15 mouse cellular contexts compared by ENCODE assay signal in genomic region chr7:105487104-105487876, GRCm38 (mm10). TPM values are rescaled to one million over a fixed set of nuclear protein-coding genes. Genes with fewer than 3 reads are reported as not detected.
DNase-seq lines count a peak whose midpoint lies in the region; ATAC-seq lines count a peak whose summit lies in the region.
"Had no signal": no experiment of that assay in that cellular context is flagged by ENCODE, and none has a peak within 500 bp of the region (broad histone marks: within the 10 kb centered on the region; RNA-seq: fewer than 3 reads in every experiment).

No protein-coding gene starts in this region.

- no peak overlapping the region for H3K9ac ChIP-seq in heart, embryonic 13.5 days
- H3K9ac ChIP-seq in hindbrain, embryonic 14.5 days = no peak overlapping the region
- H3K9ac ChIP-seq: liver, embryonic 13.5 days; midbrain, embryonic 15.5 days; neural tube, embryonic 13.5 days had no signal

- no peaks in the 10 kb centered on the region for H3K27me3 ChIP-seq in heart, embryonic 13.5 days (replicated peaks)
- H3K27me3 ChIP-seq in hindbrain, embryonic 14.5 days (ENCODE audit: control insufficient read depth, insufficient read depth, low read length) = no peaks in the 10 kb centered on the region
- H3K27me3 ChIP-seq: midbrain, embryonic 15.5 days; neural tube, embryonic 13.5 days had no signal

- no peaks in the 10 kb centered on the region for H3K36me3 ChIP-seq in heart, embryonic 13.5 days
- no peaks in the 10 kb centered on the region for H3K36me3 ChIP-seq in hindbrain, embryonic 14.5 days (replicated peaks; ENCODE audit: control insufficient read depth, insufficient read depth)
- H3K36me3 ChIP-seq: liver, embryonic 13.5 days; midbrain, embryonic 15.5 days; neural tube, embryonic 13.5 days had no signal

- no peak overlapping the region for H3K4me3 ChIP-seq in heart, embryonic 13.5 days
- no peak overlapping the region for H3K4me3 ChIP-seq in hindbrain, embryonic 14.5 days (replicated peaks; ENCODE audit: low read length)
- H3K4me3 ChIP-seq: erythroblast, embryonic 14.5 days; liver, embryonic 13.5 days; midbrain, embryonic 15.5 days; neural tube, embryonic 13.5 days had no signal

- H3K4me2 ChIP-seq in heart, embryonic 13.5 days = no peak overlapping the region
- no peak overlapping the region for H3K4me2 ChIP-seq in hindbrain, embryonic 14.5 days (replicated peaks)
- H3K4me2 ChIP-seq: liver, embryonic 13.5 days; midbrain, embryonic 15.5 days; neural tube, embryonic 13.5 days had no signal

- H3K27ac ChIP-seq in heart, embryonic 13.5 days (replicated peaks) = 0 out of 2 replicates have a peak overlapping the region, but pooled peaks have one; percentile 17
- H3K27ac ChIP-seq in hindbrain, embryonic 14.5 days = no peak overlapping the region
- H3K27ac ChIP-seq: liver, embryonic 13.5 days; midbrain, embryonic 15.5 days; neural tube, embryonic 13.5 days had no signal

- DNase-seq in heart, postnatal 14 days = no peak
- DNase-seq in right cerebral cortex, adult 18-20 months = peak; percentile 92
- no peak for DNase-seq in right cerebral cortex, postnatal 4 days
- peak; percentile 51 for DNase-seq in layer of hippocampus, adult 9-10 months (ENCODE audit: low spot score)
- peak; percentile 84 to 90 for DNase-seq in right cerebral cortex, postnatal 36 days (ENCODE audit: low spot score in 2 of 2)
- no peak for DNase-seq in hindbrain, embryonic 14.5 days (ENCODE audit: low spot score)
- DNase-seq in liver = no peak
- DNase-seq: cerebellum, postnatal 36 days; gastrocnemius, postnatal 14 days; liver, embryonic 13.5 days had no signal

- ATAC-seq in heart, embryonic 13.5 days (ENCODE audit: extremely low read depth, insufficient number of reproducible peaks, low FRiP score, low TSS enrichment) = no peak
- no peak for ATAC-seq in hindbrain, embryonic 14.5 days (ENCODE audit: low FRiP score)
- ATAC-seq: hindbrain, embryonic 16.5 days; midbrain, embryonic 15.5 days had no signal

- H3K9me3 ChIP-seq in heart, embryonic 13.5 days = no peaks in the 10 kb centered on the region
- H3K9me3 ChIP-seq in hindbrain, embryonic 14.5 days (ENCODE audit: control insufficient read depth, low read length) = no peaks in the 10 kb centered on the region
- H3K9me3 ChIP-seq: liver, embryonic 13.5 days; midbrain, embryonic 15.5 days; neural tube, embryonic 13.5 days had no signal

- WGBS in heart, embryonic 13.5 days = 66% methylated on average over 6 of the region's 6 CpGs
- WGBS in hindbrain, embryonic 14.5 days = 83% methylated on average over 6 of the region's 6 CpGs

- peaks cover 9% of the 10 kb centered on the region for H3K4me1 ChIP-seq in heart, embryonic 13.5 days
- peaks cover 3% of the 10 kb centered on the region for H3K4me1 ChIP-seq in hindbrain, embryonic 14.5 days (replicated peaks; ENCODE audit: control insufficient read depth, insufficient read depth, low read length)
- H3K4me1 ChIP-seq: liver, embryonic 13.5 days had no signal

- intact Hi-C loops in heart, postnatal 14 days (cut with DNase I) = loop anchor here (5.0 kb wide), 1 partner anchor 150 kb away; no protein-coding TSS in a partner anchor

RNA-seq across cellular contexts. Expression of gene Cavin3, which starts 5.2 kb away (rescaled TPM):
- polyA plus RNA-seq in heart, embryonic 13.5 days (2015; fragmentation: Nextera tagmentation; extraction: Ambion mirVana) = 74.7 and 80.5 TPM in 2 replicates
- 10 to 100 TPM; 31.4 to 35.5 TPM for total RNA-seq in heart, postnatal 14 days (2021)
- polyA plus RNA-seq in hindbrain, embryonic 14.5 days (2014; fragmentation: Nextera tagmentation; extraction: Ambion mirVana) = 32.6 and 36.0 TPM in 2 replicates

Comparison
In these comparisons a context has a peak if more than half of its experiments do, and no peak if none do; other contexts are left out.
1. DNase-seq: peak in right cerebral cortex, adult 18-20 months (single experiment), layer of hippocampus, adult 9-10 months (single experiment) and right cerebral cortex, postnatal 36 days (2 of 2); none in heart, postnatal 14 days (0 of 2), right cerebral cortex, postnatal 4 days (single experiment), hindbrain, embryonic 14.5 days (single experiment) and liver (single experiment).